Comparison of ENCODE assay signal across 29 mouse cellular contexts in the genomic region with DNA sequence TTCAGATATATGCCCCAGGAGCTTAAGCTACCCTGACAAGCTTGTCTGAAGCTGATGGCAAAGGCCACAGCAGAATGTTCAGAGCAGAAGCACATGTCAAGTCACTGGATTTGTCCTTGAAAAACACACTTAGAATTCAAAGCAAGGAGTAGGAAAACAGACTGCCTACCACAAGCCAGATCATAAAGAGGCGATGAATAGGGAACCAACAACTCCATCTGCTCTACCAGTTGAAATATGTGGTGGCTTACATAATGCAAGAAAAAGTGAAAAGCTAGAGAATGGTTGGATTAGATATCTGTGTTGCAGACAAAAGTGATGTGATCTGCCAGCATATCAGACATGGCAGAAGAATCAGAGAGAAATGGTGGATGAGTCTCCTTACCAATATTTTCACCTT.
A peak's percentile ranks its signal among the peaks of the same experiment; 100 is the strongest.
DNase-seq lines count a peak whose midpoint lies in the region; ATAC-seq and TF ChIP-seq lines count a peak whose summit lies in the region.
"Had no signal": no experiment of that assay in that cellular context is flagged by ENCODE, and none has a peak within 500 bp of the region (broad histone marks: within the 10 kb centered on the region; RNA-seq: fewer than 3 reads in every experiment).

No protein-coding gene starts in this region.

- H3K4me2 ChIP-seq in forebrain, postnatal 0 days (ENCODE audit: low read depth) = no peak overlapping the region
- H3K4me2 ChIP-seq in forebrain, embryonic 13.5 days = no peak overlapping the region
- H3K4me2 ChIP-seq: embryonic facial prominence, embryonic 13.5 days; embryonic facial prominence, embryonic 15.5 days; forebrain, embryonic 12.5 days; forebrain, embryonic 15.5 days had no signal

- H3K4me1 ChIP-seq in forebrain, postnatal 0 days (ENCODE audit: insufficient read depth) = no peaks in the 10 kb centered on the region
- H3K4me1 ChIP-seq in forebrain, embryonic 13.5 days = no peaks in the 10 kb centered on the region
- H3K4me1 ChIP-seq: forebrain, embryonic 10.5 days; forebrain, embryonic 12.5 days; forebrain, embryonic 15.5 days had no signal

- no peak for TF ChIP-seq CTCF in forebrain, postnatal 0 days (IDR thresholded peaks at IDR 0.05; ENCODE audit: low read depth)

- no peak overlapping the region for H3K9ac ChIP-seq in forebrain, postnatal 0 days
- no peak overlapping the region for H3K9ac ChIP-seq in forebrain, embryonic 13.5 days
- H3K9ac ChIP-seq: embryonic facial prominence, embryonic 13.5 days; embryonic facial prominence, embryonic 15.5 days; forebrain, embryonic 12.5 days; forebrain, embryonic 15.5 days had no signal

- no peak overlapping the region for H3K4me3 ChIP-seq in forebrain, postnatal 0 days (ENCODE audit: low read depth, low read length)
- no peak overlapping the region for H3K4me3 ChIP-seq in forebrain, embryonic 13.5 days
- H3K4me3 ChIP-seq: embryonic facial prominence, embryonic 13.5 days; embryonic facial prominence, embryonic 15.5 days; erythroblast, embryonic 14.5 days; forebrain, embryonic 10.5 days; forebrain, embryonic 12.5 days; forebrain, embryonic 15.5 days had no signal

- H3K36me3 ChIP-seq in forebrain, postnatal 0 days (ENCODE audit: insufficient read depth) = no peaks in the 10 kb centered on the region
- no peaks in the 10 kb centered on the region for H3K36me3 ChIP-seq in forebrain, embryonic 13.5 days (ENCODE audit: poor library complexity, severe bottlenecking)
- H3K36me3 ChIP-seq: embryonic facial prominence, embryonic 13.5 days; embryonic facial prominence, embryonic 15.5 days; forebrain, embryonic 10.5 days; forebrain, embryonic 12.5 days; forebrain, embryonic 15.5 days; G1E had no signal

- peak; percentile 80 for ATAC-seq in forebrain, postnatal 0 days
- no peak for ATAC-seq in forebrain, embryonic 13.5 days
- ATAC-seq: activated CD4-positive, CD25-positive, alpha-beta regulatory T cell, adult 4 months; CD4-positive, CD25-positive, alpha-beta regulatory T cell, adult 4 months; forebrain, embryonic 15.5 days; Patski had no signal

- no peaks in the 10 kb centered on the region for H3K27me3 ChIP-seq in forebrain, postnatal 0 days (ENCODE audit: insufficient read depth, low read length)
- no peaks in the 10 kb centered on the region for H3K27me3 ChIP-seq in forebrain, embryonic 13.5 days
- H3K27me3 ChIP-seq: CH12.LX; embryonic facial prominence, embryonic 13.5 days; embryonic facial prominence, embryonic 15.5 days; forebrain, embryonic 12.5 days; forebrain, embryonic 15.5 days; Patski had no signal

- H3K9me3 ChIP-seq in forebrain, postnatal 0 days (ENCODE audit: low read length) = no peaks in the 10 kb centered on the region
- H3K9me3 ChIP-seq in forebrain, embryonic 13.5 days (replicated peaks) = no peaks in the 10 kb centered on the region
- H3K9me3 ChIP-seq: embryonic facial prominence, embryonic 13.5 days; embryonic facial prominence, embryonic 15.5 days; forebrain, embryonic 10.5 days; forebrain, embryonic 12.5 days; forebrain, embryonic 15.5 days; G1E had no signal

- WGBS in forebrain, postnatal 0 days = 69% methylated on average over 1 of the region's 1 CpGs
- 83% methylated on average over 1 of the region's 1 CpGs for WGBS in forebrain, embryonic 13.5 days

- peak; percentile 2 for DNase-seq in forebrain, postnatal 0 days
- peak; percentile 11 to 57 for DNase-seq in layer of hippocampus, adult 18-20 months (ENCODE audit: low spot score in 2 of 2)
- DNase-seq in layer of hippocampus, adult 8-10 months (ENCODE audit: low spot score in 2 of 2) = no peak
- DNase-seq in layer of hippocampus, adult 9-11 months = peak; percentile 6
- DNase-seq in layer of hippocampus, postnatal 14 days (ENCODE audit: low spot score in 2 of 2) = no peak
- DNase-seq in urinary bladder, adult 18-20 months (ENCODE audit: low spot score in 2 of 2) = no peak
- DNase-seq: adrenal gland, adult 8-10 months; adrenal gland, postnatal 14 days; adrenal gland, postnatal 36 days; B cell, adult 2 months; cerebellum, adult 11 months; cerebellum, adult 18-20 months; cerebellum, adult 8-10 months; cerebellum, adult 9-11 months; cerebellum, postnatal 14 days; cerebellum, postnatal 36 days; embryo, embryonic 11 days had no signal

- H3K27ac ChIP-seq in forebrain, postnatal 0 days (ENCODE audit: low read depth, low read length) = no peak overlapping the region
- H3K27ac ChIP-seq in forebrain, embryonic 13.5 days = no peak overlapping the region
- H3K27ac ChIP-seq: embryonic facial prominence, embryonic 13.5 days; embryonic facial prominence, embryonic 15.5 days; forebrain, embryonic 10.5 days; forebrain, embryonic 12.5 days; forebrain, embryonic 15.5 days had no signal

Comparison
In these comparisons a context has a peak if more than half of its experiments do, and no peak if none do; other contexts are left out.
1. DNase-seq: peak in forebrain, postnatal 0 days (single experiment), layer of hippocampus, adult 18-20 months (2 of 2) and layer of hippocampus, adult 9-11 months (single experiment); none in layer of hippocampus, adult 8-10 months (0 of 2), layer of hippocampus, postnatal 14 days (0 of 2) and urinary bladder, adult 18-20 months (0 of 2).